Mouse (Mus musculus) large intestine, adult 2 months (tissue): ENCODE data around the gene Antxr1. TPM values are rescaled to one million over a fixed set of nuclear protein-coding genes. Genes with fewer than 3 reads are reported as not detected.
A peak's percentile ranks its signal among the peaks of the same experiment; 100 is the strongest.
"Not testable (repeated sequence)": the region's sequence is repeated elsewhere in the genome, so short reads cannot be mapped to it uniquely, and the experiment has no call there.

Source experiments
- DNase-seq: peaks from one replicate; pipeline ENCODE4 v3.0.0-alpha.2; 2012; ENCODE audit warnings: low read depth, low spot score
- WGBS: fragments of 180-500 bp; shearing (Covaris S2); methylation state at CpG from one replicate; pipeline ENCODE4 v1.1.7; 2018; 5-methylcytosine and 5-hydroxymethylcytosine counted together
- polyA plus RNA-seq: library from polyadenylated mRNA; depleted of rRNA; stranded (reverse); fragments of >200 nt; gene quantifications from 2 replicates; pipeline ENCODE4 v1.2.3, GENCODE M21; 2012

Gene Antxr1
- polyA plus RNA-seq, 1 experiment: 3.7 TPM

DNA sequence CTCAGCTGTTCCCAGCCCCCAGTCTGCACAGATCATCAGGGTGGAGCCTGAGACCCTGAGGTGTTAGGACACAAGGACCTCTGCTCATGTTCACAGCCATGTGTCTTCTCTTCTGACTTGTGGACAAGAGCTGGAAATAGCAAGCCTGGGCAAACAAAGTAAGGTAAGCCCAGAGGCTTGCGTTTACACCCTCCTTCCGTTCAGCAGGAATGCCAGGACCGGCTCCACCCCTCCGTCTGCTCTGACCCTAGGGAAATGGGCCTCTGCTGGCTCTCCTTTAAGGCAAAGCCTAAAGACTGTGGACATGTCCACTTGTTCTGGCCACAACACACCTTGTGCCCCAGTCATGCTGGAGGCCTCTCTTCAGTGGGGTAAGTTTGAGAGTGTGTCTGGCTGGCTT lies 215.6 kb downstream of the Antxr1 start:
- WGBS: 27% methylated on average over 4 of the region's 4 CpGs
- no peak for DNase-seq

DNA sequence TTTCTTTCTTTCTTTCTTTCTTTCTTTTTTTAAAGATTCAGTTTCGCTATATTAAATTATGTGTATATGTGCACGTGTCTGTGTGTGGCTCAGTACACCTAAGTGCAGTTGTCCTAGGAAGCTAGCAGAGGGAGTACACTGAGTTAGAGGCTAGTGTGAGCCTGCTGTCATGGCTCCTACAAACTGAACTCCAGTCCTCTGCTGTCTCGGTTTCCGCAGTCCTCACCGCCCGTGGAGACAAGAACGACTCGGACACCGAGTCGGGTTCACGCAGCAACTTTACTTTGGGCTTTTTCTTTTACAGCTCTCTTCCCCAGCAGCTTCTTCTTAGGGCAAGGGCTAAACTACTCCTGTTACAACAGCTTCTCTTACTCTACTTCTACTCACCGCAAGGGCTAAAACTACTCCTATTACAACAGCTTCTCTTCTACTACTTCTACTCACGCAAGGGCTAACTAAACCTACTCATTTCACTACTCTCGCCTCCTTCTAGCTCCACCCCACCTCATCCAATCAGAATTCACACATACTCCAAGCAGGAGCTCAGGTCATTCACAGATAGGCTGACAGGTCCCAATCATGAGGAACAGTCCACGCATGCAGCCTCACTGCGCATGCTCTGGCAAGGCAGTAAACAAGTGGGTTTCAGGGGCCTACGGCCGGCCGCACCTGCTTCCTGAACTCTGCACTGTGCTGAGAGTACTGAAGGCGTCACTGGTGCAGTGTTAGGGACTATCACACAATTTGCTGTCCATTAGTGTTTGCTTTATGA lies 216.4 kb downstream of the Antxr1 start:
- DNase-seq: no peak
- 52% methylated on average over 20 of the region's 20 CpGs for WGBS

DNA sequence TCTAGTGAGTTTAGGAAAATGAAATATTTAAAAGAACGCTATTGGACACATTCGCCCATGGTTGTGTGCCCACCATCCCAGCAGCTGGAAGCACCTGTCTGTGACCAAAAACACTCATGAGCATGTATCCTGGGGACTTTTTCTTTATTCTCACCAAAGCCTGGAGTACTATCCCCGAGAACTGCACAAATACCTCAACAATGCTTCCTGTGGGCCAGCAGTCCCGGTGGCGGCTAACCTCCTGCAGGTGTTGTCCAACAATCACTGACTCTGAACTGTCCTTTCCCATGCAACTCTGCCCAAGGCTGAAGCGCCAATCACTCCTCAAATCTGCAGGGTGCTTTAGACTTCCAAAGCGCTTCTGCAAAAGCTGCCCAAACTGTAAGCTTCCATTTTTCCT lies 219.0 kb downstream of the Antxr1 start:
- no peak for DNase-seq
- 94% methylated on average over 7 of the region's 7 CpGs for WGBS

DNA sequence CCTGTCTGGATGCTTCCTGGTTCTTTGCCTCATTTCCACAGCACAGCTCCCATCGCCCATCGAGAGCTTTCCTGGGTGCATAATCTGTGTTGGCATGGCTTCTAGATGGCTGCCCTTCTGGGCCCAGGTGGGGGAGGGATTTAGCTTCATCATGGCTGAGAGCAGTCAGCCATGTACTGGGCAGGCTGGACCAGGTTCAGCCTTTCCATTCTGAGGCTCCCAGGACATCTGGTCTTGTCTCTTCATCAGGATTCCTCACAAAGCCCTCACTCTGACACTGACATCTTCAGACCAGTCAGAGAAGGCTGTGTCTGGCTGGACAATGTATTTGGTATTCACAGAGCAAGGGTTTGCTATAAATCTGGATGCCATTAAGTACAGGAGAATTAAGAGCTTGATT lies 219.6 kb downstream of the Antxr1 start:
- DNase-seq: no peak
- 87% methylated on average over 2 of the region's 2 CpGs for WGBS

DNA sequence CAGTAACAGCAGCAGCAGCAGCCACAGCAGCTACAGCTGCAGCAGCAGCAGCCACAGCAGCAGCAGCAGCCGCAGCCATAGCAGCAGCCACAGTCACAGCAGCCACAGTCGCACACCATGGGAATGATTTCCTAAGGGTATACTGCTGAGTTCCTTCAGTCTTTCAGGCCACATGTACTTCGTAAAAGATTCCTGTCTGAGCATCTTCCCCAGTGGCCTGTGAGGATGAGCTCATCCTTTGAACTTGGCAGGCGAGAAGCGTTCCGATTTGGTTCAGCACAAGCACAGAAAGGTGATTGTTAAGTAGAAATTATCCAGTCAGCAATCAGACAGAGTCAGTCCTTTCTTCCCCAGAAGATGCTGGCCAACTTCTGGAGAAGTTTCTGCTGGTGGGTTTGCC lies 223.5 kb downstream of the Antxr1 start:
- no peak for DNase-seq
- WGBS: 74% methylated on average over 6 of the region's 6 CpGs

DNA sequence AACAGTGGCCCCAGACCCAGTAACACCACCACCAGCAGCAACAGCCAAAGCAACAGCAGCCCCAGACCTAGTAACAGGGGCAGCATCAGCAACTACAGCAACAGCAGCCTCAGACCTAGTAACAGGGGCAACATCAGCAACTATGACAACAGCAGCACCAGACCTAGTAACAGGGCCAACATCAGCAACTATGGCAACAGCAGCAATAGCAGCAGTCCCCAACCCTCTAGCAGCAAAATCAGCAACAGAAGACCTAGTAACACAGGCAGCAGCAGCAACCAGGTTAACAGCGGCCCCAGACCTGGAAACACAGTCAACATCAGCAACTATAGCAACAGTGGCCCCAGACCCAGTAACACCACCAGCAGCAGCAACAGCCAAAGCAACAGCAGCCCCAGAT lies 224.1 kb downstream of the Antxr1 start:
- WGBS: 84% methylated on average over 1 of the region's 1 CpGs
- no peak for DNase-seq

DNA sequence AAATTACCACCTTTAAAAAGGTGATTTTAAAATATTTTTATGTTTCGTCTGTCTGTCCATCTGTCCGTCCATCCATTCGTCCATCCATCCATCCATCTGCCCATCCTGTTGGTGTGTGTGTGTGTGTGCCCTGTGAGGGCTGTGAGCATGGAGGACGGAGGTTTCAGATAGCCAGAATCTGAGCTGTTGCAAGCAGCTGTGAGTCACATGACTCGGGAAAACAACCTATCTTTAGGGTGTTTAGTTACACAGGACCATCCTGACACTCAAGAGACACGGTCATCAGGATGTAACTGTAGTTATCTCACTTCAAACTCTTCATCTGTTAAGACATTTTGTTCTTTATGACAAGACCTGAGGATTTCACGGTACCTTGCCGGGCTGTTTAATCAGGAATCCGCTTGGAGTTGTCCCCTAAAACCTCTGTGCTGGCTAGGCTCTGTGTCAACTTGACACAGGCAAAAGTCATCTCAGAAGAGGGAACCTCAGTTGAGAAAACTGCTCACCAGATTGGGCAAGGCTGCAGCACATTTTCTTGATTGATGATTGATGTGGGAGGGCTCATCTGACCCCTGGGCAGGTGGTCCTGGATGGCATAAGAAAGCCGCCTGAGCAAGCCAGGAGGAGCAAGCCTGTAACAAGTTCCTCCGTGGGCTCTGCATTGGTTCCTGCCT lies 231.4 kb downstream of the Antxr1 start, which contains the start of gene D6Ertd527e:
D6Ertd527e (plus strand) TSS at position 624 of the 674 bp plus-strand sequence.
- 79% methylated on average over 11 of the region's 11 CpGs for WGBS
- DNase-seq: no peak

DNA sequence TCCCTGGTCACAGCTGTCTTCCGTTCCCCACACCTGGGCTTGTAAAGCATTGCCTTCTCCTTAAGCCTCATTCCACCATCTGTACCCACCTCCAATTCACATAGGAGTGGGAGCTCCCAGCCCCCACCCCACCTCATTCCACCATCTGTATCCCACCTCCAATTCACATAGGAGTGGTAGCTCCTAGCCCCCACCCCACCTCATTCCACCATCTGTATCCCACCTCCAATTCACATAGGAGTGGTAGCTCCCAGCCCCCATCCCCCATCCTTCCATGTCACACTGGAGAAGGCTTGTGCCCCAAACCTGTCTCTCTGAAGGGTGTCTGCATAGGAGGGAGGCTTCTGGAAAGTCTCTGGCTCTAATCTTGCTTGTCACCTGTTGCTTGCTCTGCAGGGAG lies 232.3 kb downstream of the Antxr1 start:
- WGBS: 95% methylated on average over 1 of the region's 1 CpGs
- no peak for DNase-seq

DNA sequence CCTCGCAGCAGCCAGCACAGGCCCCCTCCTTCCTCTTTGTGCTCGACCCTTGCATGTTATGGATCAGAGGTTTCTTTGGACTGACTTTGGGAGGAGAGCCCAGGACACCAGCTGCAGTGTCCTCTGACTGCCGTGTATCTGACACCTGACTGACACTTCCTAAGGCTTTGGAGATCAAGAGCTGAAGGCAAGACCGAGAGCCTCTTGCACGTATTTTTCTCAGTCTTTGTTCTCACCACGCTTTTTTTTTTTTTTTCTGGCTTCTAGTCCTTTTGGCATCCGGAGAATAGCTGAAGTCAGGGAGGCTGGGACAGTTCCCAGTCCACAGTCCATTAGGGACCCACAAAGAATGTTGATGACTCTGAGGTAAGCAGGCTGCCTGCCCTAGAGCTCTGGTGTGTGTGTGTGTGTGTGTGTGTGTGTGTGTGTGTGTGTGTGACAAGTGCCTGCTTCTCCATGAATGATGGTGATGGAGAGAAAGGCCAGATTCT lies 233.2 kb downstream of the Antxr1 start:
- no peak for DNase-seq
- WGBS: 43% methylated on average over 7 of the region's 7 CpGs

DNA sequence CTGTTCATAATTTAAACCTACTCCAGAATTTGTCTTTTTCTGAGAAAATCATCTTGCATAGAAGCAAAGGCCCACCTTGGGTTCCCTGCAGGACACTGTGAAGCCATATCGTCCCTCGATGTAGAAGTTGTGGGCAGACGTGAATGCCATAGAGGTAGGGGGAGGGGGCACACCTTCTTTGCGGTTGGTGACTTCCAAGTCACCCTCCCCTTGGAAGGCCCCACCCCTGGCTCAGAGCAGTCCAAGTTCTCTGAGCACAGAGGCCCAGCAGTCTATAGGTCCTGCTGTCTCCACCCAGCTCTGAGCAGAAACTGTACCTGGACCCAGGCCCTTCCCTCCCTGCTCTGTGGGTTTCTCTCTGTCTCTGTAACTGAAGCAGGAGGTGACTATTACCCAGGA lies 233.7 kb downstream of the Antxr1 start:
- 16% methylated on average over 4 of the region's 4 CpGs for WGBS
- DNase-seq: no peak

DNA sequence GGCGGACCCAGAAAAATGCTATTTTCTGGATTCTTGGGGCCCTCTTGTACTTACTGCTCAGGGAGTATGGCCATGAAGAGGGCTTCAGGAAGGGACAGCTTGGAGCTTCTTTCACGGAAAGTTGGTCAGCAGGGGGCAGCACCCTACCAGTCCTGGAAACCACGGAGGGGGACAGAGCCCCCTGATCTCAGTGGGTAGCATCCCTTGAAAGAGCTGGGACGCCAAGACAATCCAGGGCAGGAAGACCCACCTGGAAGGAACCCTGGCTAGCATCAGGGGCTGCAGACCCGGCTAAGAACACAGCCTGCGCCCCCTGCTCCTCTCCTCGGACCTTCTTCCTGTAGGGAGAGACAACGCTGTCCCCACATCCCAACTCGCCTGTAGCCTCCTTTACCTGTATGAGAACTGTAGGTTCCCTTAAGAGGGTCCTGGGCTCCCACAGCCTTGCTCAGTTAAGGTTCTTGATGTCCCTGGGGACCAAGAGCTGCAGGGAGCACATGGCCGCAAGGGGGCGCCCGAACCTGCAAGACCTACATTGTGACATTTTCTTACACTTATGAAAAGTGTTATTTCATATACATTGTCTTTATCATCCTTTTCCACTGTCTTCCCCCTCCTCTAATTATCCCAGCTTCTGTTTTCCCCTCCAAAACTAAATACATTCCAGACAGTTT lies 234.2 kb downstream of the Antxr1 start:
- 10% methylated on average over 12 of the region's 12 CpGs for WGBS
- peak; percentile 44 for DNase-seq

DNA sequence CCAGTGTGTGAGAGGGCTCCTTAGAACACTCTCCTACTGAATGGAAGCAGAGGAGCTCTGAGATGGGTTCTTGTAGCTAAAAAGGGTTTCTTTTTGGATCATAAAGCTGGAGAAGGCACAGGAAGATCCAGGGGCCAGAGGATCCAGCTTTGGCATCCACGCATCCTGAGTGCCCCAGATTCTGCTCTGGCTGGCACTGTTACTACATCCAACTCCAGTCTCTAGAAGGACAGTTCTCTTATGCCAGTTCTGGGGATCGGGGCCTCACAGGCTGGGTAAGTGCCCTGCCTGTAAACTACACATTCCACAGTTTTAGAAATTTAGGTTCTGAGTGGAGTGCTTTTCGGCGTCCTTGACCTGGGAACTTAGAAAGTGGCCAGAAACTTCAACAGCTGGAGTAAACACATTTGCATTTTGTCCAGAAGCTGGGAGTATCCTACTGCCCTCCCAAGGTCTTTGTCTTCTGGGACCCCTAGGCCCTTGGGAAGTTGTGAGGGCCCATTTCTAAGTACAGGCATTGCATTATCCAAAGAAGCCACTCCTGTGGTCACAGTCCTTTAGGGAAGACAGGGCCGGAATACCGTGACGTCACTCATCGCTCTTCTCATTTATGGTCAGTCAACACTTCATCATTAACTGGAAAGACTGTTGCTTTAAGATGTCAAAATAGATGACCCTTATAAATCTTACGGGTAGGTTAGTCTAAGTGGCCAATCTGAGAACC lies 235.2 kb downstream of the Antxr1 start:
- WGBS: 74% methylated on average over 9 of the region's 9 CpGs

DNA sequence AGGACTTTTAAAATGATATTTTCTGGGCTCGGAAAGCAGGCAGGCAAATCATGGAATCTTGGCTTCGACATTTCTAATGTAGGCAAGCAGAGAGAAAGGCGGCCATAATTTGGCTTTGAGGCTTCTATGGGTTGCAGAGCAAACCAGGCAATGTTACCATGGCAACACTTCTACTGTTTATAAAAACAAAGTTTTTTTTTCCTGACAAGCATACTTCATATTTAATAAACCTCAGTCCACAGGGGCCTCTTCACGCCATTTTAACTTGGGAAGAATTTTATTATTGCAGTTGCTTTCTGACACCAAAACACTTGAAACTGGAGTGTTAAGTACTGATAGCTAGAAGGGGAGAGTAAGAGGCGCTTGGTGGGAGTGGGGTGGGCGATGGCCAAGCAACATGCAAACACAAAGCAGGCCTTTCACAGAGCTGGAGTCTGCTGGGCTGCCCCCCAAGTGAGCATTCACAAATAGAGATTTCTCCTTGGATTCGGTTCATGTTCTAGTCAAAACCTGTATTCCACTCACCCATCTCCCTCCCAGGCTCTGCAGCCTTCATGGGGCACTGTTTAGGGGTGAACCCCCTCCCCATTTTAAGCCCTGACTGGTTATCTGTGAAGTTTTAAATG lies 235.8 kb downstream of the Antxr1 start:
- 49% methylated on average over 7 of the region's 7 CpGs for WGBS
- DNase-seq: no peak

More for the DNA sequence above, 235.2 kb downstream of the Antxr1 start:
- no peak for DNase-seq

DNA sequence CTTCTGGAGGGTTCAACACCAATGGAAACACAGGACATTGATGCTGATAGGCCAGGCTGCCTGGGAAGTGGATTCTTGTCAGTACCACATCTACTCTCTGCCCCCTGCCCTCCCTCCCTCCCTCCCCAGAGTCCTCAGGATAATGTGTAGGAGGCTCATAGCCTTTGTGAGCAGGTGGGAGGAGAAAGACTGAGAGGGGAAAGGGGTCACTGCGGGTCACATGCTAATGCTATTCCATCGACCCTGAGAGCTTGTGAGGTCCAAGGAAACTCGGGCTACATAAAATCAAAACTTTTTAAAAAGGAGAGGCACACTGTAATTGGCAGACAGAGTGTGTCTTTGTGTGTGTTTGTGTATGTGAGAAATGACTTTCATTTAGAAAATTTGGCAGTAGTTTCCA lies 236.4 kb downstream of the Antxr1 start:
- WGBS: 21% methylated on average over 3 of the region's 3 CpGs

DNA sequence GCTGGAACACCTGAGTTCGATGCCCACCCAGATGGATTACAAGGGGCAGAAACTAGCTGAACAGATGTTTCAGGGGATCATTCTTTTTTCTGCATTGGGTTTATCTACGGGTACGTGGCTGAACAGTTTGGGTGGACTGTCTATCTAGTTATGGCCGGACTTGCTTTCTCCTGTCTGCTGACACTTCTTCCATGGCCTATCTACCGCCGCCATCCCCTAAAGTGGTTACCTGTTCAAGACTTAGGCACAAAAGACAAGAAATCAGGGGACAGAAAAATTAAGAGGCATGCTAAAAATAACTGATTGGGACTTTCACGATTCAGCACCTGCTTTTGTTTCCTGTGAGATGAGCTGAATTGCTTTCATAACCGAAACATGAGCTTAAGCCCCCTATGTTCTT lies 242.0 kb downstream of the Antxr1 start:
- not testable (repeated sequence) for DNase-seq
- 88% methylated on average over 8 of the region's 8 CpGs for WGBS

More for the DNA sequence above, 236.4 kb downstream of the Antxr1 start:
- no peak for DNase-seq

DNA sequence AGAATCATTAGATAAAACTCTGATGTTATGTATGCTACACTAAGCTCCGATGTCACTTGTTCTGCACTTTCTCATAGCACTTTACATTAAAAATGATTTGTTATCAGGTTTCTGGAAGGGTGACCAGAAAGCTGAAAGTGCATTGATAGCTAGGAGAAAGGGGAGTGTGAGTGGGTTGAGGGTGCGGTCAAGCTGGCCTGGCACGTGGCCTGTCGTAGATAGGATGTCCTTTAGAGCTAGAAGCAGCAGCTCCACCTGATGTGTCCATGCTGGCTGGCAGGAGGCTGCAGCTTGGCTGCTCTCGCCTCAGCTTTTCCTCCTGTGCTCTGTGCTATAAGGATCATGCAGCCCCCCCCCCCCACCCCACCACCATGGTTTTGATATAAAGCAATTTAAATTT lies 243.1 kb downstream of the Antxr1 start:
- WGBS: 81% methylated on average over 5 of the region's 5 CpGs
- no peak for DNase-seq

DNA sequence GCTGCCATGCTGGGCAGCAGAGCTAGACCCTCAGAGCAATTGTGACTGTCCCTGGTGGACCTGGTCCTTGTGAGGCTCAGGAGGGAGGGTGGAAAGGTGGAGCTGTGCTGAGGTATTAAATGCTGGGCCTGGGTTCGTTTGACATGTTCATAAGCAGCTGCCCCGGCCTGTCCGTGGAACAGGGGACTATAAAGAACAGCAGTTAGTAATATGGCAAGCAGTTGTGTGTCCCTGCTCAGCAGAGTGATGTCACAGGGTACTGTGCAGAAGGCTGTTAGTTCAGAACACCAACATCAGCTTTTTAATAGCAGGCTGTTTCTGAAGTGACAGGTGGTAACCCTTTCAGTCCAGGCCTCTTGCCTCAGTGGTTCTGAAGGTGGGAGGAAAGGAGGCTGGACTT lies 244.7 kb downstream of the Antxr1 start:
- 63% methylated on average over 3 of the region's 3 CpGs for WGBS
- no peak for DNase-seq

DNA sequence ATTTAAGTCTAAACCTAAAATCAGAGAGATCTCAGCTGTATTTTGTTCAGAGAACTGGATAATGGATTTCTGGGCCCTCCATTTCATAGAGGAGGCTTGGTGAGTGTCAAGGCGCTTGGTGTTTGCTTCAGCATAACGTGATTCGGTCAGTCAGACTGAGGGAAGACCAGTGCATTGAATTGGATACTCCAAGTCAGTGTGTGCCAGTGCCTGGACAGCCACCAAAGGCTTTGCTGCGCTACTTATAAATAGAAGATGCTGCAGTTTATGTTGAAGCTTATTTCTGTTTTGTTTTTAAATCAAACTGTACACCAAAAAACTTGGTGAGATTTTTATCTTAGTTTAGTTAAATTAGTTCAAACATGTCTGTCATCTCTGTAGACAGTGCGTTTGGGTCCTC lies 247.3 kb downstream of the Antxr1 start:
- no peak for DNase-seq
- WGBS: 82% methylated on average over 5 of the region's 5 CpGs

DNA sequence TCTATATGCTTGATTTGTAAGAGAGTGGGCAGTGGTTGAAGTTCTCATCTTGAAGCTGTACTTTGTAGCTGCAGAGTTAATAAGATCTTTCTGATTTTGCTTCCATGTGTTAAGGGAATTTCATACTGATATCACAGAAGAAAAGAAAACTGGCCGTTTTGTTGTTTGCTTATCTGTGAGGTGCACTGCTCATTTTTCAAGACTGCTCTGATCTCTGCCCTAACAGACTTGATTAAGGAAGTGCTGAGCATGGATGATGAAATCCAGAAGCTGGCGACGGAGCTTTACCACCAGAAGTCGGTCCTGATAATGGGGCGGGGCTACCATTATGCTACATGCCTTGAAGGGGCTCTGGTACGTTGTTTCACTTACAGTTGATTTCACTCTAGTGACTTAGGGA lies 250.6 kb downstream of the Antxr1 start:
- DNase-seq: no peak
- WGBS: 41% methylated on average over 6 of the region's 6 CpGs
